Mouse (Mus musculus) cerebellum, adult 2 months (tissue): ENCODE measurements at regions not wholly inside any gene's neighbourhood (a gene's known extent, or its start where the extent isn't known, plus 50 kb on each side); places are given as distances from the start of the nearest gene placed in this dataset.

ENCODE experiments used
- DNase-seq, 2 experiments: peaks; one replicate each; pipeline ENCODE4 v3.0.0; 2021
- H3K27ac ChIP-seq: fragments of 200-500 bp; 2 replicates; pipeline ENCODE4 v1.5.1; 2012; ENCODE audit warnings: low read length, control low read depth, inconsistent platforms; ENCODE audit not compliant: insufficient read depth
- H3K27me3 ChIP-seq: fragments of 200-500 bp; 2 replicates; pipeline ENCODE4 v1.6.1; 2012; ENCODE audit warnings: inconsistent platforms, mild to moderate bottlenecking, low read length, moderate library complexity; ENCODE audit not compliant: control insufficient read depth, insufficient read depth
- H3K4me1 ChIP-seq: fragments of 200-500 bp; 2 replicates; pipeline ENCODE4 v1.6.1; 2011; ENCODE audit warnings: low read length; ENCODE audit not compliant: control insufficient read depth, insufficient read depth
- H3K4me3 ChIP-seq: fragments of 200-500 bp; replicated peaks from 2 replicates; pipeline ENCODE3; 2011; ENCODE audit warnings: mild to moderate bottlenecking, low read depth, low read length, control low read depth; ENCODE audit not compliant: insufficient read depth
- CTCF ChIP-seq: fragments of 200-500 bp; IDR thresholded peaks from 2 replicates; pipeline ENCODE4 v1.5.1; 2011; ENCODE audit warnings: low read depth, mild to moderate bottlenecking, control low read depth, low read length, moderate library complexity, borderline replicate concordance; ENCODE audit not compliant: insufficient read depth
- POLR2A ChIP-seq: fragments of 200-500 bp; IDR thresholded peaks from 2 replicates; pipeline ENCODE4 v1.6.1; 2011; ENCODE audit warnings: low read length, control low read depth, borderline replicate concordance; ENCODE audit not compliant: insufficient read depth
- WGBS: fragments of 180-500 bp; shearing (Covaris S2); methylation state at CpG from one replicate; pipeline ENCODE4 v1.1.7; 2018; 5-methylcytosine and 5-hydroxymethylcytosine counted together

GRCm38 (mm10) chr5:126274316-126274715 lies 742.7 kb downstream of the Tmem132b start:
- TF ChIP-seq POLR2A (no peak), CTCF (no peak)
- Histone ChIP-seq H3K4me1 (no peaks in the 10 kb centered on the region), H3K27me3 (no peaks in the 10 kb centered on the region), H3K27ac (no peak overlapping the region), H3K4me3 (no peak overlapping the region)
- WGBS: 84% methylated on average over 8 of the region's 8 CpGs
- no peak for DNase-seq

- Histone ChIP-seq H3K4me3 (no peak overlapping the region), H3K27ac (no peak overlapping the region), H3K4me1 (no peaks in the 10 kb centered on the region), H3K27me3 (no peaks in the 10 kb centered on the region; the same call in 1 of the 2 replicates)
- TF ChIP-seq POLR2A (no peak), CTCF (no peak)
- 22% methylated on average over 10 of the region's 10 CpGs for WGBS
- no peak for DNase-seq
Observed at GRCm38 (mm10) chr5:126281057-126281728, 749.6 kb downstream of the Tmem132b start.

DNA sequence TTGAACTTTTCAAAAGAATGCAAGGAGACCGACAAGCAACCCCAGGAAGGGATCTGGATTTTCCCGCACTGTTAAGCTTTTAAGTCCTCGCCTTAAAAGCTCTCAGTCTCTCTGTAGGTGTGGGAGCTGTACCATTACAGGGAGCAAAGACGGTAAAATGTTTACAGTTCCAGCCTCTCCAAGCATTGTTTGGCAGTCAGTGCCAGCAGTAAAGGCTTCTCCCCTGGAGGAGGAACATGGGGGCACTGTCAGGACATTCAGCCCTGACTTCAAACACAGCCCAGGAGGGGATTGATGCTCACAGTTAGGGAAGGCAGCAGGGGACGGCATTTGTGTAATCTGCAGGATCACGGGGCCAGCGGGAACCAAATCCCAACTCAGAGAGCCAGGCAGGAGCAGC lies 750.2 kb downstream of the Tmem132b start:
- H3K4me3 ChIP-seq: no peak overlapping the region
- TF ChIP-seq POLR2A (no peak), CTCF (no peak)
- H3K4me1 ChIP-seq: no peaks in the 10 kb centered on the region
- 9% methylated on average over 7 of the region's 7 CpGs for WGBS
- no peak for DNase-seq
- no peak overlapping the region for H3K27ac ChIP-seq
- H3K27me3 ChIP-seq: no peaks in the 10 kb centered on the region; the same call in 1 of the 2 replicates

- 75% methylated on average over 6 of the region's 6 CpGs for WGBS
- no peak overlapping the region for H3K27ac ChIP-seq
- H3K4me3 ChIP-seq: no peak overlapping the region
- no peak for DNase-seq
- no peaks in the 10 kb centered on the region for H3K4me1 ChIP-seq
- TF ChIP-seq POLR2A (no peak), CTCF (no peak)
- H3K27me3 ChIP-seq: no peaks in the 10 kb centered on the region
Observed at GRCm38 (mm10) chr5:126324847-126325246, 793.3 kb downstream of the Tmem132b start.

DNA sequence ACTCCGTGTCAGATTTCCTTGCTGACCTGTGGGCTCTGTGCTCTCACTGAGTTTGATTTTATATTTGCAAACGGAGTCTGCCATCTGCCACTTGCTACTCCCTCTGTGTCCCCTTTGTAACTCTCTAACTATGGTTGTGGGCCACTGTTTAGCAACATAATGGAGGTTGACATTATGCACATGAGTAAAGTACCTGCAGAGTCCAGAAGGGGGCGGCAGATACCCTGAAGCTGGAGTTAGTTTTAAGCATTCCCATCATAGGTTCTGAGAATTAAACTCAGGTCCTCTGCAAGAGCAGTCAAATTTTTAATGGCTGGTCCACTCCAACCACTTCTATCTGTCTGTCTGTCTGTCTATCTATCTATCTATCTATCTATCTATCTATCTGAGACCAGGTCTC lies 796.7 kb downstream of the Tmem132b start:
- H3K27me3 ChIP-seq: no peaks in the 10 kb centered on the region
- 38% methylated on average over 3 of the region's 3 CpGs for WGBS
- TF ChIP-seq POLR2A: no peak
- TF ChIP-seq CTCF: no peak
- DNase-seq: no peak
- H3K27ac ChIP-seq: no peak overlapping the region
- H3K4me3 ChIP-seq: no peak overlapping the region
- no peaks in the 10 kb centered on the region for H3K4me1 ChIP-seq

- Histone ChIP-seq H3K4me1 (no peaks in the 10 kb centered on the region), H3K27ac (no peak overlapping the region), H3K4me3 (no peak overlapping the region), H3K27me3 (no peaks in the 10 kb centered on the region)
- no peak for TF ChIP-seq CTCF
- no peak for TF ChIP-seq POLR2A
- 43% methylated on average over 7 of the region's 7 CpGs for WGBS
- no peak for DNase-seq
Observed at GRCm38 (mm10) chr5:126335091-126335490, 803.5 kb downstream of the Tmem132b start.

DNA sequence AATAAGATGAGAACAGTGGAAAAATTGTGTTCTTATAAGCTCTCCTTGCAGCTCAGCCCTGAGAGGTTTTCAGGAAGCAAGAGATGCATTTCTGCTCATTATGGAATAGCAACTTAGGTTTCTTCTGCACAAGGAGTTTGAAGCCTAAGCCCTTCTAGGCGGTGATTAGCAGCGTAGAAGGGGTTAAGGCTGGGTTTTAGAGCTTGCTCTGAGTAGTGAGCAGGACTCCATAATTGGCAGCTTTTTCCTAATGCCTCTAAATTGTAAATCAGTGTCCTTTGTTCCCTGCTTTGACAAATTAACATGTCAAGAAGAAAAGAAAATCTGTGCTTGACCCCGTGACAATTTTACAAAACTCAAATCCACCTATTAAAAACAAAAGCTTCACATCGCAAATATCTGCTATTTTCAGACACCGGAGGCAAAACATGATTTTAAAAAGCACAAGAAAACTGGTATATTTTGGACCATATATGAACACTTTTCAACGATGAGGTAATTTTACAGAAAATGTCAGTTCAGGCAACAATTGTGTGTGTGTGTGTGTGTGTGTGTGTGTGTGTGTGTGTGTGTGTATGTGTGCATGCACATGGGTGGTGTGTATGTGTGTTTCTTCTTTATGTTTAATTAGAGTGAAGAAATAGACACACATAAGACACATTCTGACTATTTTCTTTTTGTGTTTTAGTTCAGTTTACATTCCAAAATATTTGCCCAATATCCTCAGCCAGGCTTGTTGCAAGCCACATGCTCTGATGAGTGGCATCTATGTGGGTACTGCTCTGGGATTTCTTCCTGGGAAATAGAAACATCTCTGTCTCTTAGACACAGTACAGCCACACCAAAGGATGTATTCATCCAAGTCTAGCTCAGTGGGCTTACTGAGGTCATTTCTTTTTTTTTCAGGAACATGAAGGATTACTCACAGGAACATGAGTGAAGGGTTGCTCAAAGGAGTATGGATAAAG lies 804.3 kb downstream of the Tmem132b start:
- Histone ChIP-seq H3K27ac (no peak overlapping the region), H3K4me3 (no peak overlapping the region), H3K27me3 (no peaks in the 10 kb centered on the region), H3K4me1 (no peaks in the 10 kb centered on the region)
- 58% methylated on average over 6 of the region's 6 CpGs for WGBS
- no peak for DNase-seq
- no peak for TF ChIP-seq POLR2A
- no peak for TF ChIP-seq CTCF

GRCm38 (mm10) chr5:126337884-126338283 lies 806.3 kb downstream of the Tmem132b start:
- TF ChIP-seq CTCF (no peak), POLR2A (no peak)
- Histone ChIP-seq H3K27me3 (no peaks in the 10 kb centered on the region), H3K4me3 (no peak overlapping the region), H3K27ac (no peak overlapping the region), H3K4me1 (no peaks in the 10 kb centered on the region)
- no peak for DNase-seq
- 72% methylated on average over 1 of the region's 1 CpGs for WGBS

DNA sequence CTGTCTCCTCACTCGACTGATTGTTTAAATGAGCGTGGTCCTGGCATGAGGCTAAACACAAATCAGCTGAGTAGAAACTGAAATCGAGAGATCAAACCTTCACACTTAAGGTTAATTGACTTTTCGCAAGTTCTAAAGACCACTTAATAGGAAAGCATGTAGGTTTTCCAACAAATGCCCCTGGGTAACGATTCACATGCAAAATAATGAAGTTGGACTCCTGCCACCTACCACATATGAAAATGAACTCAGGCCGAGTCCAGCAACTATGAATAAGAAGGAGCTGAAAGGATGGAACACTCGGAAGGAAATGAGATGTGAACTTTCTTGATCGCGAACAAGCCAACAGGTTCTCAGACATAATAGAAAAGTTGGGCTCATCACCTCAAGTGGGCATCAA lies 812.0 kb downstream of the Tmem132b start:
- TF ChIP-seq POLR2A (no peak), CTCF (no peak)
- Histone ChIP-seq H3K27me3 (no peaks in the 10 kb centered on the region), H3K4me3 (no peak overlapping the region), H3K4me1 (no peaks in the 10 kb centered on the region), H3K27ac (no peak overlapping the region)
- no peak for DNase-seq
- WGBS: 20% methylated on average over 9 of the region's 9 CpGs
